Mouse (Mus musculus) embryo, embryonic 10.5 days (tissue): ENCODE data around the gene Lpcat3.
A peak's percentile ranks its signal among the peaks of the same experiment; 100 is the strongest.
"Not testable (repeated sequence)": the region's sequence is repeated elsewhere in the genome, so short reads cannot be mapped to it uniquely, and the experiment has no call there.

Experiments
- DNase-seq: peaks from one replicate; pipeline ENCODE4 v3.0.0-alpha.2; 2015; ENCODE audit warnings: low spot score

Lpcat3 gene

DNA sequence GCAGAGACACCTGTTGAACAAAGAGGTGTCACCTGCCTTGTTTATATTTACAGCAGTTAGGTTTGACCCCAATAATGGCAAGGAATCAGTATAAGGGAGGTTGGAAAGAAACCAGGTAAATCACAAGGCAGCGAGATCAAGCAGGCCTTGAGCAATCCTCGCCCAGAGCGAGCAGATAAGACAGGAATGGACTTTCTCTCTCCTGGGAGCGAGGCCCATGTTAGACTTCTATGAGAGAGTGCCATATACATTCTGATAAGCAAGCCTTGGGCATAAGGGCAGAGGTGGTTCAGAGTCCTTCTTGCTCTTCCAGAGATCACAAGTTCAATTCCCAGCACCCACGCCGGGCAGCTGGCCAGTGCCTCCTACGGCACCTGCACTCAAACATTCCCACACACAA is 15.9 kb downstream of the Lpcat3 start:
- DNase-seq = no peak

GRCm38 (mm10) chr6:124679486-124679885 is 16.7 kb downstream of the Lpcat3 start:
- DNase-seq = no peak

DNA sequence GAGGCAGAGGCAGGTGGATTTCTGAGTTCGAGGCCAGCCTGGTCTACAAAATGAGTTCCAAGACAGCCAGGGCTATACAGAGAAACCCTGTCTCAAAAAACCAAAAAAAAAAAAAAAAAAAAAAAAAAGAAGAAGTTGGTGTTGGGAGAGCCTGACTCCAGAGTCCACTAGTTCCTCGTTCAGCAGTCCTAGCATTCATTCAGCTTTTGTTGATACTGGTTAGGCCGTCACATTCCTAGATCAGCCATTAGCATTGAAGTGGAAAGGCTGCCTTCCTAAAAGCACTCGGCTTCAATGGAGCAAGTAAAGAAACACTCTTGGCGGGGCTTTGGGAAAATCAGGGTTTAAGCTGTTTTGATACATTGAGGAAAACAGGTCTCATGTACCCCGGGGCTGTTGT is 19.5 kb downstream of the Lpcat3 start:
- not testable (repeated sequence) for DNase-seq

DNA sequence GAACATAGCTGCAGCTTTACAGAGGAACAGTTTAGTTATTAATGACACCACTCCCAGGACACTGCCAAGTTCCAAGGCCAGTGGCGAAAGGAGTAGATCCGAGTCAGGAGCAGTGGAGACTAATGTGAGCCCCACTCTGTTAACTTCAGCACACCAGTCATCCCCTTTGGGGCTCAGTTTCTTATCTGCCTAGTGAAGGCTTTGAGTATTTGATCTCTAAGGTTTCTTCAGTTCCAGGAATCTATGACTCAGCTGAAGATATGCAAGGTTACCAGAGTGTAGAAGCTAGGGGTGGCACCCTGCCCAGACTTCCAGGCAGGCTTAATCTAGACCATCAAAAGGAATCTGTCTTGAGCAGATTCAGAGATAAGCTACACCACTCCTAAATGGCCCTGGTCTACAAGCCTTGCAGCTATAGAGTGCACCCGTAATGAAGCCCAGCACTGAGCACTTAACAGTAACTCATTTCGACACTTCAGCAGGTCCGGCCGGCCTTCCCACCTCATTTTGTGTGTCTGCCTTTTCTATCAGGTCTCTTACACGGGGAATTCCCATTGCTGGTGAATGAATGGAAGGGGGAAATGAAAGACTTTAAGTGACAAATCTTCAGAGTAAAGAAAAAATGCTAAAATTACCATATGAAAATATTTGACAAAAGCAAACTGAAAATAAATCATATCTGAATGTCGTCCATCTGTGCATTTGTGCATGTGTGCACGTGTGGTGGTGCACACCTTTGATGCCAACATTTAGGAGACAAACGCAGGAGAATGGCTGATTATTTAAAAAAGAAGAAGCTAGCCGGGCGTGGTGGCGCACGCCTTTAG is 21.0 kb downstream of the Lpcat3 start:
- no peak for DNase-seq

- no peak for DNase-seq
These were observed 23.0 kb downstream of the Lpcat3 start for GRCm38 (mm10) chr6:124685606-124686386.

DNA sequence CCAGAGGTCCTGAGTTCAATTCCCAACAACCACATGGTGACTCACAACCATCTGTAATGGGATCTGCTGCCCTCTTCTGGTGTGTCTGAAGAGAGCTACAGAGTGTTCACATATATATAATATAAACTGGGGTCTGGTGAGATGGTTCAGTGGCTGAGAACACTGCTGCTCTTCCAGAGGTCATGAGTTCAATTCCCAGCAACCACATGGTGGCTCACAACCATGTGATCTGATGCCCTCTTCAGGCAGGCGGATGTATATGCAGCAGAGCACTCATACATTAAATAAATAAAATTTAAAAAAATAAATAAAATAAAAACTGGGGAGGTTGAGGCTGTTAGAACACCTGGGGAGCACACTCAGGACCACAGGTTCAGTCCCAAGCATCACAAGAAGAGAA is 23.8 kb downstream of the Lpcat3 start:
- DNase-seq = not testable (repeated sequence)

DNA sequence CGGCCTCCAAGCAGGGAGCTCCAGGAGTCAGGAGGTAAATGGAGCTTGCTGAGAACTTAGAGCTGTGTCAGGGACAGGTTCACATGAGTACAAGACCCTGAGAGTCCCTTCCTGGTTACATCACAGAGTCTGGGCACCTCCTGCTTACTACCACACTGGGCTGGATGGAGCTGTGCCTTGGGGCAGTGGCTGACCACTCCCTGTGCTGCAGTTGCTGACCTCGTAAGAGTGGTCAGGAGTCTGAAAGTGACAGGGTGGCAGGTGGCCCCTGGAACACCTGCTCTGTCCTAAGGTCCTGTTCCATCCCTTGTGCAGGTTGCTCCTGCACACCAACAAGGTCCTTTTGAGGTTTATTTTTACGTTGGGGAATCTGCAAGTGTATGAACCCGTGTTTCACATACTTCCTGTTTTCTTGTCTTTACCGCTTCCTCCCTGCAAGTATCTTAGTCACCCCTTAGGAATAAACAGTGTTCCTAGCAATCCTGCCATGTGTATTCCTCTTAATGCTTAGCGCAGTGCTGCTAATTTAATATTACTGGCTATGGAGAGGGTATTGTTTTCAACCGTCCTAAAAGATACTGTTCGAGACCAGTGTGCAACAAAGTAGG is 25.4 kb downstream of the Lpcat3 start:
- no peak for DNase-seq

- DNase-seq = no peak
These were observed 26.2 kb downstream of the Lpcat3 start for GRCm38 (mm10) chr6:124689011-124689410.

DNA sequence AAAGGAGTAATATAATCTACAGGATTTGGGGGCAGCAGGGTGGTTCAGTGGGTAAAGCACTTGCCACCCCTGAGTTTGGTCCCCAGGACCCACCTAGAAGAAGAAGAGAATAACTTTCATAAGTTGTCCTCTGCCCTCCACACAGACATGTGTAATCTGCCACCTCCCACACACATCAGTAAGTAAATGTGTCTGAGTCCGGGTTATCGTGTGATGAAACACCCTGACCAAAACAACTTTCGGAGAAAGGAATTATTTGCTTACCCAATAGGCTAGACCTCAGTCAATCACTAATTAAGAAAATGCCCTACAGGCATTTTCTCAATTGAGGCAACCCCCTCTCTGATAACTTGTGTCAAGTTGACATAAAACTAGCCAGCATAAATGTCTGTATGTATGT is 27.7 kb downstream of the Lpcat3 start:
- DNase-seq = no peak

DNA sequence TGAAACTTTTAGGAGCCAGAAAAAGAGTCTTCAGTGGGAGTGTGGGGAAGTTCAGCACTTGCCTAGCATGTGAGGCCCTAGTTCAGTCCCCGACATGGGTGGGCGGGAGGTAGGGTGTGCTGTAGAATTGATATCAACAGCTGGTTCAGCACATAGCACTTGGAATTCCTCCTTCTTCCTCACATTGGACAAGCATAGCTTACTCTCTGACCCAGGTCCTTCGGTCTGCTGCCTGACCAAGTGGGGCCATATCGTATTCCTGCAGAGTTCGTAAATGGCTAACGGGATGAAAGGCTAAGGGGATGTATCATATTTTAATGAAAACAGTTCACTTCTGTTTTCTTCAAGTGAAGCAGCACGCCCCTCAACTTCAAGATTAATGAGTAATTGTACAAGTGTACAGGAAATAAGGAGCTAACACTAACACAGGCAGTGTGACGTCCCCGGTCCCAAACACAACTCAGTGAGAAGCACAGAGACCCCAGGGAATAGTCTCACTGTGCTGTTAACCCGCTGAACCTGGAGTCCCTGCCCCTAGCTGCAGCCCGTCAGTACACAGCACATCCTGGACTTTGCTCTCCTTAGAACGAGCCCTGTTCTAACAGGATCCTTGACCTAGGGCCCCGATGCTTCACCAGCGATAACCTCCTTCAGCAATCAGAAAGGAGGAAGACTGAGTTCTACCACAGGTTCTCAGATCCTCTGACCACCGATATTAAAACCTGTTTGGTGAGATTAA is 30.6 kb downstream of the Lpcat3 start:
- peak; percentile 22 for DNase-seq

DNA sequence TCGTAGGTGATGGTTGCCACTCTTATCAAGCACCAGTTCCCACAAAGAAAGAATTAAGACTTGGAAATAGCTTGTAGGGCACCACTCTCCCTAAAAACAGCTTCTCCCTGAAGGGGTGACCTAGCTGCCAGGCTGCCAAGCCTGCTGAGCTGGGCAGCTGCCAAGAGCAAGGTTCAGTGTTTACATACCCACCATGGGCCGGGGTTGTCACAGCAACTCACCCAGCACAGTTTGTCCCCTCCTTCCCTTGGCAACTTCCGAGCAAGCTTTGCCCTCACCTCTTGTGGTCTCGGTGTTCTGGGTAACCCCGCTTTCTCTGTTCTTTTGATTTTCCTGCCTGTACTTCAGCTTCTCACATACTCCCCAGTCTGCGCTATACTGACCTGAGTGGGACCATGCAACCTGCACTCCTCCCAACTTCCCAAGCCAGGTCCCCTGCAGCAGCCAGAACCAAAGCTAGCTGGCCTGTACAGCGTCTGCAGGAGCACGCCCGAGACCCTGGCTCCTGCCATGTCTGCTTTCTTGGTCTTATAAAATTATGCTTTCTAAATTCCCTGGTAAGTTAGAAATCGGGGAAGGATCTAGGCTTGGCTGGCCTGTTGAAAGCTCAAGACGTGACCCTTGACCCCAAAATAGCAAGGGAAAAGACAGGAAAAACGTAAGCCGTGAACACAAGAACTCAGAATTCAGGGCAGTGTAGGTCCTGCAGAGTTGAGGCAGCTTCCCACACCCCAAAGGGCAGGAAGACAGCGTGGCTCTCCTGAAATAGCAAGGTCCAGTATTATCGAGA is 31.5 kb downstream of the Lpcat3 start:
- DNase-seq = no peak

GRCm38 (mm10) chr6:124696441-124697150 is 33.8 kb downstream of the Lpcat3 start:
- no peak for DNase-seq

GRCm38 (mm10) chr6:124698751-124699150 is 35.9 kb downstream of the Lpcat3 start:
- no peak for DNase-seq

DNA sequence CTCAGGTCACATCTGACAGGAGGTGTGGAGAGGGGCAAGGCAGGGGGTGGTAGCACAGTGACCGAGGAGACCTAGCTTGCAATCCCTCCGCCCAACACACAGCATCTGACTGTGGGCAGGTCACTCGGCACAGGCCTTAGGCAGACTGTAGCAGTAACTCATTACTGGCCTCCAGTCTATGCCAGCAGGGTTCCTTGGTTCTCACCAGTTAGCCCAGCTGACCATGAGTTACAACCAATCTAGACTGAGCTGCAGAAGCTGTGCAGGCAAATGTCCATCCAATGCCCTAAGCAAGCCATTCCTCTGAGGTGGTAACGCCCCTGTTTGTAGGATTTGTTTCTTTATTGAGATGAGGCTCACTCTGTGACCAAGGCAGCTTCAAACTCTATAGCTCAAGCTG is 36.5 kb downstream of the Lpcat3 start:
- DNase-seq = no peak

GRCm38 (mm10) chr6:124699962-124700610 is 37.3 kb downstream of the Lpcat3 start:
- no peak for DNase-seq

DNA sequence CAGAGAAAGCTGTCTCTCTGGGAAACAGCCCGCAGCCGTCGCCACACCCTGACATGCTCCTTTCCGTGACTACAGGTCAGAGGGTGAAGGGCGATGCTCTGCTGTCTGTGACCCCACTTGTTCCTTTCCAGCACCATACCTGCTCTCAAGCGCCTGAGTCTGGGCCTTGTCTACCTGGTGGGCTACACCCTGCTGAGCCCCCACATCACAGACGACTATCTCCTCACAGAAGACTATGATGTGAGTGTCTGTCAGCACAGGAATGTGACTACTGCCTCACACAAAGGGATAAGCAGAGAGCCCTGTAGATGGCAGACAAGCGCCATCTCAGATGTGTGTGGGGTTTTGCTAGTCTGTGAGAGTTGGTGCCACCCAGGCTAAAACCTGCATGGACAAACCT is 38.5 kb downstream of the Lpcat3 start:
- DNase-seq = no peak

DNA sequence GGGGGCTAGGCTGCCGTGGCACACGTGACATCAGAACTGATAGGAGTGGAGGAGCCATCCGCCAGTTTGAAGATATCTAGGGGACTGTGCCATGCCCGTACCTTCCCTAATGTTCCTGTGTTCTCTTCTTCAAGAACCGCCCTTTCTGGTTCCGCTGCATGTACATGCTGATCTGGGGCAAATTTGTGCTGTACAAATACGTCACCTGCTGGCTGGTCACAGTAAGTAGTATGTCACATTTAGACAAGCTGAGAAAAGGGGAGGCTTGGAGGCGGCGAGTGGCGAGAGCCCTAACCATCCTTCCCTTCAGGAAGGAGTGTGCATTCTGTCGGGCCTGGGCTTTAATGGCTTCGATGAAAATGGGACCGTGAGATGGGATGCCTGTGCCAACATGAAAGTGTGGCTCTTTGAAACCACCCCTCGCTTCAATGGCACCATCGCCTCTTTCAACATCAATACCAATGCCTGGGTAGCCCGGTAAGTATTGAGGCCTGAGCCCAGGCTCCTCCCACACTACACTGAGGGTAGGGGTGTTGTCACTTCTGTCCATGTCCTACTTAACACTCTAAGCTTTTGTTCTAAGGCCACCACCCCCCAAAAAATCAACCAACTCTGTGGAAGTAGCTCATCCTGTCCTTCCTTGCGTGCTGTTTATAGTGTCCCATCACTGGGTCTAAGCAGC is 39.4 kb downstream of the Lpcat3 start:
- no peak for DNase-seq

GRCm38 (mm10) chr6:124702784-124703103 is 39.9 kb downstream of the Lpcat3 start:
- DNase-seq = peak; percentile 78

- DNase-seq = no peak
These were observed 41.0 kb downstream of the Lpcat3 start for GRCm38 (mm10) chr6:124703789-124704188.

- no peak for DNase-seq
These were observed 41.6 kb downstream of the Lpcat3 start for GRCm38 (mm10) chr6:124704417-124704816.
